Mouse (Mus musculus) layer of hippocampus, postnatal 14 days (tissue): ENCODE results near the gene Gda. TPM values are rescaled to one million over a fixed set of nuclear protein-coding genes. Genes with fewer than 3 reads are reported as not detected.

Experiments used
- DNase-seq, 2 experiments: peaks; one replicate each; pipeline ENCODE4 v3.0.0; 2021 to 2022; ENCODE audit warnings: low spot score in 2 of 2, mixed read lengths in 1 of 2
- total RNA-seq, 2 experiments: library from RNA; stranded (reverse); gene quantifications; 2 replicates each; pipeline ENCODE4 v1.2.3; 2021

Gene Gda
- total RNA-seq, 2 experiments from 2014 or later = 137 to 150 TPM

DNA sequence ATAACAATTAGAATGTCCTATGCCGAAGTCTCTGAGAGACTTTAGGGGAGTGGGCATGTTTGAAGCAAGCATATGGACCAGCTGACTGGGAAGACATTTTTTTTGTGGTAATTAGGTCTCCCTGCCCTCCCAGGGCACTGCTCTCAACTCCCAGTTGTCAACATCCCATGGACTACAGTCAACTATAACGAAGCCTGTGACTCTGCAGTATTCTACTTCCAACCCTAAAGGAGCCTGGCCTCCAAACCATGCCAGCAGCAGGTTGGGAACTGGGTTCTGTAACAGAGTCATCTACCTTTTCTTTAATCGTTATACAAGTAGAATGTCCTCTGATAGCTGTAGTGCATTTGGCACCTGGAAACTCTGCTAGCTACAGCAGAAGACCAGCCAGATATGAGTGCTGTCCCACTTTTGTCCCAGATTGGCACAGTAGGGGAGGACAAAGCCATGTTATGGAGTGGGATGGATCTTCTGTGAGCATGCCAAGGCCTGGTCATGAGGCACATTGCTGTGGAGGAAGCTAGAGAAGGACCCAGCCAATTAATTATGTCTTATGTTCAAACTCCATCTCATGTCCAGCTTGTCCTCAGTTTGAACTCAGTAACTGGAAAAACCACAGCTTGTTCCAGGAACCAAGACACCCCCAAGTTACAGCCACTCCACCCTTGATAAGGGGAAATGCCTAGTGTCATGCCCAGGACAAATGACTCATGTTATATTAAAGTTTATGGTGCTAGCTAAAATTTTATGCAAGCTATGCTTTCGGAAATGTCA lies 96.6 kb downstream of the Gda start:
- no peak for DNase-seq

DNA sequence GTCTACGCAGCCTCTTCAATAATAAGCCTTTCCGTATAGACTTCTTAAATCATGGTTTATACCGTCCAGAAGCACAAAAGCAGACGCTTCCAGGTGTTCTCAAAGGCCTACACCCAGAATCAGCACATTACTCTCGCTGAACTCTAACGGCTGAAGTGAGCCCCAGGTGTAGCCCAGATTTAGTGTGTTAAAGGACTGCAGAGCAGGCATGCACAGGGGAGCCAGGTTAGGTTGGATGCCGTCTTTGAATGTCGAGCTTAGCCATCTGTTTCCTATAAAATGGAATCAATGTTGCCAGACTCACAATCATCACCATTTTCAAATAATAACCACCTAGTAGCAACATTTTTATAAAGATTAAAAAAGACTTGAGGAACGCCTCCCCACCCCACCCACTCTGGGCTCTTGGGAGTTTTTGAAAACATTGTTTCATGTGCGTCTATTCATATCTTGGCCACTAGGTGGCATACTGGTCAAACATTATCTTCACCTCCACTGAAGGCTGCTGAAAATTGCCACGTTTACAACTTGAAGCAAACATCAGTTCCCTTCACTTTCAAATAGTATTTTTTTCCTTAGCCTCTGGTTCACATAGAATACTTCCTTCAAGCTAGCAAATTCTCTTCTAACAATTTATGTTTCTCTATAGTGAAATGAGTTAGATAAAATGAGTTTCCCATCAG lies 100.0 kb downstream of the Gda start:
- DNase-seq = peak; percentile 12 to 50

GRCm38 (mm10) chr19:21372395-21373072 lies 100.7 kb downstream of the Gda start:
- DNase-seq = no peak

- DNase-seq = no peak
Measured at GRCm38 (mm10) chr19:21371337-21371736, 101.9 kb downstream of the Gda start.

DNA sequence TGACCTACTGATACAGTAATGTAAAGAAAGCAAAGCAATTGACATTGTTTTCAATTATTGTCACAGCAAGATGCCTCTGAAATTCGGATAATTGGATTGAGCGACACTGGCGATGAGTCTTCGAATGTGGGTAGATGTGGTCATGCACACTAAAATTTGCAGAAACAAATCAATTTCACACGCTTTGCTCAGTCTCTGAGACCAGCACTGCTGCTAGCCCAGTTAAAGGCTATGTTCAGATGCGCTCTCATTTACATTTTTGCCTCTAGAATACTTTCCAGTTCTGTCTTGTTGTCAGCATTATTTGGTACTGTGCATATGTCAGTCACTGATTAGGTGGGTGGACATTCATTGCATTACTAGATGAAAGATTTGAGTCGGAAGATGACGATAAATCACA lies 102.5 kb downstream of the Gda start:
- no peak for DNase-seq

DNA sequence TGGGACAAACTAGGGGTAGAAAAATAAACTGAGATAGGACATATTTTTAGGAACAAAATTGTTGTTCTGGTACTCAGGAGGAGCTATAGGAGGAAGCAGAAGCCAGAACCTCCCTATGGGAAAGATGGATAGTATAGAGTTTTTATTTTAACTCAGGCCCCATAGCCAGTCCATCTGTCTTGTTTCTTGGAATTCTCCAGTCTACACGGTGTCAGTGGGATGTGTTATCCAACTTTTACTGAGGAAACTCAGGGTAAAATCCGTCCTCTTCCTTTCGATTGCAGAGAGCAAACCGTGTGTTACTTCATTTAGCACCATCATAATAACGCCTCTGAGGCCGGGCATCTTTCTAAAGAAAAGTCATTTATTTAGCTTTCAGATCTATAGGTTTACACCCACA lies 104.1 kb downstream of the Gda start:
- no peak for DNase-seq

DNA sequence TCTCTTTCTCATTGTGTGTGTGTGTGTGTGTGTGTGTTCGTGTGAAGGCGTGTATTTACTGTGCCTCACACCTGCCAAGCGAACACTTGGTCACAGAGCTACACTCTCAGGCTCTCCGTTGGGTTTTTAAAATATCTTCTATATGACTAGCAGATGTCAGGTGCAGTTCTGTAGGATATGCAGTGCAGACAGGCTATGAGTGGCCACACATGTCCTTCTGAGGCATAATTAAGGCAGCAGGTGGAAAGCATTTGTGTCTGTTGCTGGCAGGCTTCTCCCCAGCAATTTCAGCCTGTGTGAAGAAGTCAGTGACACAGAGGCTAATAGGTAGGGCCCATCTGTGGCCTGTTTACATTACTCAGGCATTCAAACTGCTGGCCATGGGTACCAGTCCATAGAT lies 104.7 kb downstream of the Gda start:
- no peak for DNase-seq

- DNase-seq = no peak
Measured at GRCm38 (mm10) chr19:21357792-21358191, 115.5 kb downstream of the Gda start.

- DNase-seq = no peak
Measured at GRCm38 (mm10) chr19:21349634-21350033, 123.6 kb downstream of the Gda start.

GRCm38 (mm10) chr19:21346646-21347045 lies 126.6 kb downstream of the Gda start:
- DNase-seq = no peak

Other genes starting within 250 kb of the Gda start
- 100 to 1,000 TPM; 155 to 165 TPM for gene Zfand5, start 201.2 kb downstream of the Gda start, total RNA-seq
- 10 to 100 TPM; 24.2 to 25.5 TPM for gene 1110059E24Rik, start 179.5 kb upstream of the Gda start, total RNA-seq
- gene Abhd17b, start 179.7 kb upstream of the Gda start, total RNA-seq = 10 to 100 TPM; 63.0 to 63.3 TPM